Mouse (Mus musculus): Measurements from ENCODE around the gene Tmed3. TPM values are rescaled to one million over a fixed set of nuclear protein-coding genes. Genes with fewer than 3 reads are reported as not detected.

Tmed3 gene
- total RNA-seq, 2 experiments from 2014 or later = 36.6 to 37.1 TPM

Other genes starting within 250 kb of the Tmed3 start
- gene Minar1, start 81.9 kb downstream of the Tmed3 start, total RNA-seq (2021) = under 1 TPM; 0.05 to 0.10 TPM
- not detected for gene Ankrd34c, start 33.4 kb upstream of the Tmed3 start, total RNA-seq (2021)
- not detected for gene Rasgrf1, start 204.8 kb upstream of the Tmed3 start, total RNA-seq (2021)

All from heart, postnatal 10 days (tissue).